Mouse (Mus musculus) fibroblast of lung, adult 2 months (primary cell): ENCODE results near the gene Rps10.

Source experiments
- DNase-seq: peaks from one replicate; pipeline ENCODE4 v3.0.0-alpha.2; 2011; ENCODE audit warnings: low read depth

Gene Rps10

DNA sequence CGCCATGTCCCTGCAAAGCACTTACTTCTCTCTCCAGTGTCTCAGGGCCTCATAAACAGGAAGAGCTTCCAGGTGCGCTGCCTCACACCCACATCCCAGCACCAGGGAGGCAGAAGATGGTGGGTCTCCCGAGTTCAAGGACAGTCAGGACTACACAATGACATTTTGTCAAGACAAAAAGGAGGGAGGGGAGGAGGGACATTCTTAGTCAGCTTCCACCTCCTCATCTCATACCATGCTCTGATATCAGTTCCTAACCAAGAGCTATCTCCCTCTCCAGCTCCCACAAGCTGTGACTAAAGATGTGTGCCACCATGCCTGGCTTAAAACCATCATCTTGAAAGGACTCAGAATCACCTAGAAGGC is 25.0 kb downstream of the Rps10 start:
- DNase-seq, result no peak

DNA sequence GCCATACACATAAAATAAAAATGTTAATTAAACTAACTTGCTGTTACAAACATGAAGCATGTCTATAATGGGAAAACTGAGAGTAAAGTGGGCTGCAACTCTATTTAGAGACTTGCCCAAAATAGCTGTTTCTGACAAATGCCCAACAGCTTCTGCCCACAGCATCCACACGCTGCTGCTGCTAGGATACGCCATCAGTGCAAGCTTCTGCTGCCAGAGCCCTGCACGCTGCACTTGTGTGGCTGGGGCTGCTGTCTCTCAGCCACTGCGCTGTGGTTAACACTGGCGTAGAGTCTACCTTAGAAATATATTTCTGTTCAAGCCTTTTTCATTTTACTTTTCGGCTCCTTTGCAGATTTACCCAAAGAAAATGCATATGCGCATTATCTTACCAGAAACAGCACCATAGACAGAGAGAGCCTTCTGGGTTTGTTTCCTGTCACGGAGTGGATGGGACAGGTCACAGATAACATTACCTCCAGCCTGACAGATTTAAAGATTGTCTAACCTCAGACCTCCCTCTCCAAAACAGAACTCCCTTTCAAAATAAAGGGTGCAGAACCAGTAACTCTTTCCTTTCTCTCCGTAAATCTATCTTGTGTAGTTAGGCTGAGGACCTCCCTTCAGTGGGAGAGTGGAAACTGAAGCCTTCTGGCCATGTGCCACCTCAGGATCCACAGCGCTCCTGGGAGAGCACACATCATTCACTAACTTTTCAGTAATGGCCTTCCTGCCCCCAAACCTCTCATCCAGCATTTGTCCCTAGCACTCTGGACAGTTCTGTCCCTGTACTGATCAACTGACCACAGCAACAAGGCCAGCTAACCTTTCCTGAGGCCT is 25.6 kb downstream of the Rps10 start:
- no peak for DNase-seq

DNA sequence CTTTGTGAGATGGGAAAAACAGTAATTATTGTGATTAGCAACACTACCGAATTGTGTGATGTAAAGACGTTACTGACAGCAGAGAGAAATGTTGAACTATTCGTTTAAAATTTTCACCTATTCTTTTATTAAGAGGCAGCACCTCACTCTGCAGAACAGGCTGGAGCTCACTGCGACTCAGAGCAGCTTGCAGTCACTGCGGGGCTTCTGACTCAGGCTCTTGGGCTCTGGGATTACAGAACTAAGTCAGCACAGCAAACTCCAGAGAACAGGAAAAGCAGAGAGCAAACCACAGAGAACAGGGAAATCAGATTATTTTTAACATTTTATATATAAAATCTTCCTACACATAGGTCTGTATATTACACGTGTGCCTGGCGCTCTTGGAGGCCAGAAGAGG is 26.9 kb downstream of the Rps10 start:
- no peak for DNase-seq

DNA sequence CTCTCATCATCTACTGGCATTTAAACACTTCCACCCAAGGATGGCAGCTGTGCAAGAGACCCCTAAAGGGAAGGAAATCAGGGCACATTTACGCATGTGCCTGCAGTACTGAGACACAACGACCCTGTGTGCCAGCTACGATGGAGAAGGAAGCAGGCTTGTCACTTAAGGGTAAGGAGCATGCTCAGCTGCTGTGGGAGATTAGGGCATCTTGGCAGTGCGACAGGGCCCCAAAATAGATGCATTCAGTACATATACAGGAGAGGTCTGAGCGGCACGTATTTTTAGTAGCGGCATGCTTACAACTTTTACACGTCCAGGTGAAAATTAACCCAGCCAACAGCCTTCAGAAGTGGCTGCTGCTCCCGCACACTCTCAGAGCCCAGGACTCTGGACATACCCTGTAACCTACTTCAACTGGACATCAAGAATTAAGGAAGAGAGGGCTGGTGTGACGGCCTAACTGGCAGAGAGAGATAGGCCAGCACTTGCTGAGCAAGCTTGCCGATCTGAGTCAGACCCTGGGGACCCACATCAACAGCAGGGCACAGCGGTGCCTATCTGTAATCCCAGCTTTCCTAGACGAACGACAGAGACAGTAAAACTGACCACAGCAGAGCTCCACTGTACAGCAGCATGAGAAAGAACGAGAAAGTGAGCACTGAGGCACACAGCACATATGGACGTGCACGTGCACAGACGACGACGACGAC is 32.8 kb downstream of the Rps10 start:
- no peak for DNase-seq

DNA sequence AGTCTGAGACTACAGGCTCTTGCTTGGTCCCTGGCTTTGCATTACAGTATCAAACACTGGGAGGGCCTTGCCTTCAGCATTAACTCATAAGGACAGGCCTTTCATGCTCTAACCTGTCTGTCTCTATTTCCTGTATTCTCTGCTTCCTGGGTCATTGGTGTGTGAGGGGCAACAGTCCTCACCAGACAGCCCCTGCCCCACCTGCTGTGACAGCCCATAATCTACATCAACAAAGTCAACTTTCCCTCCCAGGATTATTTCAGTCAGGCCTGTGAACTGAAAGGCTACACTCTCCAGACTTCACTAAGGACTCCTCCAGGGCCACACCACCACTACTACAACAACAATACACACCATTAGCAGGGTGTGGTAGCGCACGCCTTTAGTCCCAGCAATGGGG is 33.4 kb downstream of the Rps10 start:
- no peak for DNase-seq

DNA sequence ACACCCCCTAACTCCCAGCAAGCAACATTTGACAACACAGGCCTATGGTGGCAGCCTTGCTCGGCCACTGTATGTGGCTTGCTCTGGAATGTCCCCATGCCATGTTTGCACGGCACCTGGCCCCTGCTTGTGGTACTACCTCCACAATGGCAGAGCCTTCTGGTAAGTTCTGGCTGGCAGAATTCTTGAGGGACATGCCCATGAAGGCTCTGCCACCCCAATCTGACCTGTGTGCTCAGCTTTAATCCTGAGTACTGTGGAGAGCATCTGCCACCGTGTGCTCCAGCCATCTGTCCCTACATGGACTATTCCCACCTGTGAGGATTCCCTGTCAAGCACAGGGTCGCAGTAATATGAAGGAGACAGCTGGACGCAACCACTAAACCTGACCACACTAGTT is 35.6 kb downstream of the Rps10 start:
- DNase-seq, result no peak

DNA sequence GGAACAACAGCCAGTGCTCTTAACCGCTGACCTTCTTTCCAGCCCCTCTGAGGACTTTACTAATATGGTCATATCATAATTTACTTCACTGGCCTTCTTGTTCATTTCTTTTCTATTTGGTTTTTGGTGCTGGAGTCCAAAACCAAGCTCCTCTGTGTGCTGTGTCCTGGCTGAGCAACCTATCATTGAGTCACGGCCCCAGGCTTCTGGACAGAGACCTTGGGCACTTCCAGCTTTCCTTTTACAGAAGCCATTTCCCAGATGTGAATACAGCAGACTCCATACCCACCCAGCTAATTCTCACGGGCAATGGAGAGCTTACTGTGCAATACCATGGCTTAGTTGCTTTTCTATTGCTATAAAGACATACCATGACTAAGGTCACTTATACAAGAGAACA is 36.2 kb downstream of the Rps10 start:
- DNase-seq, result no peak

DNA sequence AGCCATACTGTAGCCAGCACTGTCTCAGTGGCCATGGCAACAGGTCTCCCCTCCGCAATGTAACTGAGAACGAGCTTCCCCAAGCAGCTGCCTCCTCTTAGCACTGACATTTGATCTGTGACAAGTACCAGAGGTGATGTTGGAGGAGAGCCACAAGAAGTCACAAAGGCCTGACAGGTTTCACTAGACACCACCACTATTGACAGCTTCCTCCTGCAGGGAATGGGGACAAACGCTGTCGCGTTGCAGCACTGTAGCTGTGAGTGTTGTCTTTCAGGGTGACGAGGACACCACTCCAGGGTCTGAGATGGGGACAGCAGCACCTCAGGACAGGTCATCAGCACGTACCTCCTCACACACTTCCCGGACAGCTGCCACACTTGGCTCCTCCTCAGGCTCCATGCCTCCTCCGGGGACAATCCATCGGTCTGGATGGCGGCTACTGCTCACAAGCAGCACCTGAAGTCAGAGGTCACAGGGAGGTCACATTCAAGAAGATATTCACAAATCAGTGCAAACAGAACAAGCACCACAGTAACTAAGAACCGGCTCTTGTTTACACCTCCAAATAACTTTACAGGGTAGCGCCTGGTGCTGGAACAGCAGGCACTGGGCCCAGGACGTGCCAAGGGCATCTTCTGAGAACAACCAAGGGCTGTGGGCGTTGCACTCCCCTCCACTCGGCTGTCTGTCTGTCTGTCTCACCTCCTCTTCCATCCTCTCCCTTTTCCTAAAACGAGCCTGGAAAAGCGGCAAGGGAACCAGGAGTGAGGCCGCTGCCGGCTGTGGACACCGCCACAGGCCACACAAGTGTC is 39.9 kb downstream of the Rps10 start:
- DNase-seq, result no peak

DNA sequence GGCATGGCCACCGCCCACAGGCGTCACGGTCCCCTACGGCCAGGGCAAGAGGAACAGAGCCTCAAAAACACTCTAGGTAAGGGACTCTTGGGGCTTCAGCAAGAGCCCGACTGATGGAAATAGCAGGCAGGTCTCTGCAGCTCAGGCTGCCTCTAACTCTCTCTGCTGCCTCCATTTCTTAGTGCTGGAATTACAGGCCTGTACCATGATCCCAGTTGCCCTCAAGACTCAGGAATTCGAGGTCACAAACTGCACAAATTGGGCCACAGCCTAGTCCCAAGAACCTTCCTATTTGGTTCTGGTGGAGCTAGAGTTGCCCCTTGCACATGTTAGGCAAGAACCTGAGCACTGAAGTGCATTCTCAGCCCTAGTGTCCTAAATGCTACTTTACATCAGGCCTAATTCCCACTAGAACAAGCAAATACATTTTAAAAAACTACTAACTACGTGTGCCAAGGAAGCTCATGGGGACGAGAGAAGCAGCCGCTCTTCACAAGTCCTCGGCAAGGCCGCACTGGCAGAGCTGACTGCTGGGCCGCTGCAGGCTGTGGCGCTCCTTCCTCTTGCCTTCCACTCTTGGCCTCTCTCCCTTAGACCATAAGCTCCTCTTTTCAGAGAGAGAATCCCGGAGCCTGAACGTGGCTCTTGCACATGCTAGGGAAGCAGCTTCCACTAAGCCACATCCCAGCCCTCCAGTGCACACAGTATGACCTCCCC is 40.7 kb downstream of the Rps10 start:
- no peak for DNase-seq

DNA sequence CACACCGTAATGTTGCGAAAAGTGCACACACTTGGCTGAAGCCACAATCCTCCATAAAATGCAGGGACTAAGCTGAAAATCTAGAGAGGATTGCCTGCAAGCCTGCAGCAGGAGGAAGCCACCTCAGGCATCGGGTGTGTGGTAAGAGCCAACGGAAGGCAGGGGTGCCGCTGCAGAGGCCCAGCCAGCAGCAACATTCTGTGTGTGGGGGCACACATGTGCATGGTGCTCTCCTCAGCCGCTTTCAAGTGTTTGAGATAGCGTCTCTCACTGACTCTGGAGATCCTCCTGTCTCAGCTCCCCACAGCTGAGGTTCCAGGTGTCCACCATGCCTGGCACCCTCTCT is 43.9 kb downstream of the Rps10 start:
- DNase-seq, result no peak

DNA sequence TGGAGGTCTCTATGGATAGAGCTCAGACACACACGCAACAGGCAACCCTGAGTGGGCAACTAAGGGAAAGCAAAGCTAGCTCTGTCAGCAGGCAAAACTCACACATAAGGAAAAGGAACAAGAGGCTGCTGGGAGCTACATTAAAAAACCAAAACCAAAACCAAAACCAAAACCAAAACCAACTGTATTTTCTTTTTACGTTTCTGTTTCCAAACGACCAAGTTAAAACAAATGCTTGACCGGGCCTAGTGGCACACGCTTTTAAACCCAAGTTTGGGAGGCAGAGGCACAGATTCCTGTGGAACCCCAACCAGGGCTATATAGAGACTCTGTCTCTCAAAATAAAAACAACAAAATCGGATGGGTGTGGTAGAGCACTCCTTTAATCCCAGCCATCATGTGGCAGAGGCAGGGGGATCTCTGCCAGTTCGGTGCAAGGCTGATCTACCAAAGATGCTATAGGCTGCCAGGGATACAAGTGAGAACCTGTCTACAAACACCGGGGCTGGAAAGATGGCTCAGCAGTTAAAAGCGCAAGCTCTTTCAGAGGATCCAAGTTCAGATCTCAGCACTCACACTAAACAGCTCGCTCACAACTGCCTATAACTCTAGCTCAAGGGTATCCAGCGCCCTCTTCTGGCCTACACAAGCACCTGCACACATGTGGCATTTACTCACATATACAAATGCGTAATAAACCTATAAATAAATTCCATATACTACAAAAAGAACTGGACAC is 44.5 kb downstream of the Rps10 start:
- DNase-seq, result no peak

DNA sequence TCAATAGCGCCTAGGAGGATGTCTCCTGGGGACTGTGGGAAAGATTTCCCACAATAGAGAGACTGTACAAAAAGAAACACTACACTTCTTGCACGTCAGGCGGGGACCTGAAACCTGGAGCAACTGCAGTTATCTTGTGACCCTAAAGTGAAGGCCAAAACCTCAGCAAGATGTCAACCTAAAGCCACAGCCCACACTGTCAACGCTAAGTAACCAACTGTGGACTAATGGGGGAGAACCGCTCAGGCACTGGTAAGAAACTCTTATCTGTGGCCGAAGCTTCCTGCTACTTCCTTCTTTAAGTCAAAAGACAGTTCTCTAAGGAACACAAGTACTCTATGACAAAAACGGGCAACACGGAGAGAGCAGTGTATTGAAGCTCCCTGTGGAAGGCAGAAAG is 48.2 kb downstream of the Rps10 start:
- no peak for DNase-seq

DNA sequence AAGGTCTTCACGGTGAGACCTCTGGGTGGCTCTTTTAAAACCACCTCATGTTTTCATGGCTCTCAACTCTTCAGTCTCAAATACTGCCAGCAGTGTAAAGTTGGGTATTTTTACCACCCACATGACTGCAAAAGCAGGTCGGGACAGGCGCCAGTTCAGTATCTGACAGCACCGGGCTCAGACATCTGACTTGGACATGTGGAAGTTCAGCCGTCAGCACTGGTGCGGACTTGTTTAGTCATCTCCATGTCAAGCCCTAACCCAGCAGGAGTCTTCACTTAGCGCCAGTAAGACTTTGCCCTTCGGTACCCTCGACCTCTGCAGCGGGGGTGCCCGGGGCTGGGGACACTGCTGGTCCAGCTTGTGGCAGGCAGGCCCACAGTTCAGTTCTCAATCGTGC is 49.2 kb downstream of the Rps10 start:
- DNase-seq, result no peak

DNA sequence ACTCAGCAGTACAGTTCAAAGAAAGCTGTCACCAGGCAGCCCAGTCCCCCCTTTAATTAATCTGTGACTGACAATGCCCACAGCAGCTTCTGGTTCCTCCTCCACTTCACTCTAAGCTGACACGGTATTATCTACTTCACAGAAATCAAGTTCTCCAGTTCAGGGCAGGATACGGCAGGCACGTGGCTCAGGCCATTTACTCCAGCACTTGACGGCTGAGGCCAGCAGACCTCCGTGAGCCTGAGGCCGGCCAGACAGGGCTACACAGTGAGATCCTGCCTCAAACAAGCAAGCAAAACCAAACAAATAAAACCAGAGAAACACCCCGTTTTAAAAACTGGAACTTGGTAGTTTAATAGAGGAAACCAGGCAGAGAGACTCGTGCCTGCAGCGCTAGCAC is 49.8 kb downstream of the Rps10 start:
- no peak for DNase-seq

DNA sequence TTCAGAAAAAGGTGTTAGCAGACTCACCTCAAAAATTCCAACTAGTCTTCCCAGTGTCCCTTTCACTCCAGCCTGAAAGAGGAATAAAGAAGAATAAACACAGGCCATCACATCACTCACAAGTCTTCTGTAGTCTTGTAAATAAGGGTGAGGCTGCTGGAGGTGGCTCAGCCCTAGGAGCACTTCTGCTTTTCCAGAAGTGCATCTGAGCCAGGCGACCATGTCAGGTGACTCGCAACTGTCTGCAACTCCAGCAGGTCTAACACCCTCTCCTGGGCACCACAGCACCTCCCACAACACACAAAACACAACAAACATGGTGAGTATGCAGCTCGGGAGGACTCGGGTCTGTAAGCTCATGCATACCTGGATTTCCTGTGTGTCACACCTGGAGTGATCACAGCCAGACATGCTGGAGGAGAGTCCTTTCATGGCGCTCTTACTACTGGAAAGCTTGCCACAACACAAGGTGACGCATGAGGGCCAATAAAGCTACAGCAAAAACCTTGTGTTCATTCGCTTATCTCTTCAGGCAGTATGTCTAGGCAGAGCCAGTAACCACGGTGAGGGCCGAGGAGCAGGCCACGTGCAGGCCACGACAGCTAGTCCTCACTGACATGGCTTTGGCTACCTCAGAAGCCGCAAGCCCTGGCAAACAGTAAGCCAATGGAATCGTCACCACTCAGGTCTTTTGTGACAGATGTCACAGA is 53.1 kb downstream of the Rps10 start:
- no peak for DNase-seq
